Mouse (Mus musculus) spleen, adult 2 months (tissue): Measurements from ENCODE around the gene Cox10.

ENCODE experiments used
- CTCF ChIP-seq: fragments of 200-500 bp; IDR thresholded peaks from 2 replicates; pipeline ENCODE4 v1.5.1; 2011; ENCODE audit warnings: mild to moderate bottlenecking, inconsistent platforms; ENCODE audit not compliant: insufficient read depth, insufficient read length, insufficient replicate concordance; ENCODE audit errors: extremely low read depth
- POLR2A ChIP-seq: fragments of 200-500 bp; IDR thresholded peaks from 2 replicates; pipeline ENCODE4 v1.6.1; 2011; ENCODE audit warnings: low read depth, low read length, inconsistent platforms

DNA sequence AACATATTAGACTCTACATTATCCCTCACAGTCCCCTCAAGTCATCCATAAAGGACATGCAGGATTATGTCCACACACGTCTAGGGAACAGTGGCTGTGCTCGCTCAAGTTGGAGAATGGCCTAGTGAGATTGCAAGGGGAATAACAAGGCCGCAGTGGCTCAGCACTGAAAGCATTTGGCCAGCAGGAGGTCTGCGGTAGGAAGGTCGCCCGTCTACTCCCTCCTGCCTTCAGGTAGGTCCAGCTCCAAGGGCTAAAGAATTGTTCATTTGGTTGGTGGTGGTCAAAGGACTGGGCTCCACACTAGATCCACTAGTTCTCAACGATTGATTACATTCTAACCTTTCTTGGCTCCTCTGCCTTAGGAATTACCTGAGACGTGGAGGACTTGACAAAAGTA lies 89.0 kb downstream of the Cox10 start:
- TF ChIP-seq POLR2A = no peak
- TF ChIP-seq CTCF = no peak
